ENCODE assay signal across 1 mouse cellular context in genomic region chr10:75834721-75835120, GRCm38 (mm10).
TF ChIP-seq lines count a peak whose summit lies in the region.

No protein-coding gene starts in this region.

TF ChIP-seq in CH12.LX, 34 proteins besides CTCF, POLR2A, EP300 and RAD21 (continued from another document):
- TF ChIP-seq CHD1 (IDR thresholded peaks at IDR 0.05; ENCODE audit: low read depth, low read length) = peak; percentile 66; the same call in 1 of the 2 replicates
- no peak for TF ChIP-seq JUND (conservative IDR thresholded peaks at IDR 0.05; ENCODE audit: low read depth, low read length)
TF ChIP-seq in CH12.LX: peak in this region for 2.
